15 mouse cellular contexts compared by ENCODE assay signal in genomic region chr5:127253263-127253662, GRCm38 (mm10). TPM values are rescaled to one million over a fixed set of nuclear protein-coding genes. Genes with fewer than 3 reads are reported as not detected.
A peak's percentile ranks its signal among the peaks of the same experiment; 100 is the strongest.
DNase-seq lines count a peak whose midpoint lies in the region; ATAC-seq and TF ChIP-seq lines count a peak whose summit lies in the region.
"Had no signal": no experiment of that assay in that cellular context is flagged by ENCODE, and none has a peak within 500 bp of the region (broad histone marks: within the 10 kb centered on the region; RNA-seq: fewer than 3 reads in every experiment).

No protein-coding gene starts in this region.

- H3K27ac ChIP-seq in gastrocnemius, adult 2 months, result no peak overlapping the region
- no peak overlapping the region for H3K27ac ChIP-seq in liver, embryonic 14.5 days
- no peak overlapping the region for H3K27ac ChIP-seq in liver, embryonic 11.5 days (ENCODE audit: low read depth, low read length)
- no peak overlapping the region for H3K27ac ChIP-seq in ES-Bruce4 (ENCODE audit: insufficient read depth, low read length)
- H3K27ac ChIP-seq in stomach, postnatal 0 days (replicated peaks), result no peak overlapping the region
- H3K27ac ChIP-seq: forebrain, embryonic 12.5 days; limb, embryonic 10.5 days; liver, embryonic 13.5 days; midbrain, embryonic 12.5 days had no signal

- no peaks in the 10 kb centered on the region for H3K9me3 ChIP-seq in liver, embryonic 14.5 days (ENCODE audit: control insufficient read depth, low read length)
- no peaks in the 10 kb centered on the region for H3K9me3 ChIP-seq in liver, embryonic 11.5 days (ENCODE audit: control insufficient read depth, low read length)
- no peaks in the 10 kb centered on the region for H3K9me3 ChIP-seq in ES-Bruce4 (replicated peaks; ENCODE audit: control insufficient read depth, insufficient read depth, low read length, poor library complexity, severe bottlenecking)
- no peaks in the 10 kb centered on the region for H3K9me3 ChIP-seq in stomach, postnatal 0 days (ENCODE audit: control insufficient read depth, low read length)
- H3K9me3 ChIP-seq: limb, embryonic 10.5 days; midbrain, embryonic 12.5 days had no signal

- no peak for ATAC-seq in liver, embryonic 14.5 days (ENCODE audit: insufficient read depth)
- ATAC-seq in liver, embryonic 11.5 days (replicated peaks; ENCODE audit: low FRiP score), result no peak
- ATAC-seq in stomach, postnatal 0 days (ENCODE audit: low FRiP score, low TSS enrichment), result no peak

- H3K4me1 ChIP-seq in liver, embryonic 14.5 days (replicated peaks; ENCODE audit: control insufficient read depth in 2 of 2, insufficient read depth in 2 of 2, low read length in 1 of 2), result no peaks in the 10 kb centered on the region
- H3K4me1 ChIP-seq in liver, embryonic 11.5 days (replicated peaks; ENCODE audit: control insufficient read depth, insufficient read depth, low read length), result no peaks in the 10 kb centered on the region
- H3K4me1 ChIP-seq in ES-Bruce4 (ENCODE audit: control insufficient read depth, insufficient read depth, low read length), result no peaks in the 10 kb centered on the region
- no peaks in the 10 kb centered on the region for H3K4me1 ChIP-seq in stomach, postnatal 0 days (replicated peaks; ENCODE audit: control insufficient read depth, insufficient read depth)
- H3K4me1 ChIP-seq: forebrain, embryonic 12.5 days; liver, embryonic 13.5 days; midbrain, embryonic 12.5 days had no signal

- TF ChIP-seq CTCF in gastrocnemius, adult 2 months (IDR thresholded peaks at IDR 0.05), result peak; percentile 32; the same call in 1 of the 2 replicates
- TF ChIP-seq CTCF in liver, embryonic 14.5 days (IDR thresholded peaks at IDR 0.05; ENCODE audit: low read depth), result peak; percentile 34
- peak; percentile 48 for TF ChIP-seq CTCF in ES-Bruce4 (IDR thresholded peaks at IDR 0.05; ENCODE audit: low read depth, low read length)
- peak; percentile 31; the same call in 1 of the 2 replicates for TF ChIP-seq CTCF in stomach, postnatal 0 days (IDR thresholded peaks at IDR 0.05; ENCODE audit: low read depth)

- no peak overlapping the region for H3K9ac ChIP-seq in liver, embryonic 14.5 days (replicated peaks)
- no peak overlapping the region for H3K9ac ChIP-seq in liver, embryonic 11.5 days (ENCODE audit: low read depth, low read length)
- no peak overlapping the region for H3K9ac ChIP-seq in ES-Bruce4 (ENCODE audit: low read depth, poor library complexity, severe bottlenecking)
- no peak overlapping the region for H3K9ac ChIP-seq in stomach, postnatal 0 days (ENCODE audit: low read length)
- H3K9ac ChIP-seq: forebrain, embryonic 12.5 days; liver, embryonic 13.5 days; midbrain, embryonic 12.5 days had no signal

- no peak for TF ChIP-seq POLR2A in ES-Bruce4 (IDR thresholded peaks at IDR 0.05; ENCODE audit: insufficient read depth, low read length)

- no peak overlapping the region for H3K4me2 ChIP-seq in liver, embryonic 14.5 days (ENCODE audit: low read depth)
- no peak overlapping the region for H3K4me2 ChIP-seq in liver, embryonic 11.5 days
- no peak overlapping the region for H3K4me2 ChIP-seq in stomach, postnatal 0 days (replicated peaks; ENCODE audit: low read depth)
- H3K4me2 ChIP-seq: forebrain, embryonic 12.5 days; liver, embryonic 13.5 days; midbrain, embryonic 12.5 days had no signal

- intact Hi-C loops in gastrocnemius, adult 2 months (cut with DNase I), result no loop called here

- no peak for DNase-seq in gastrocnemius, adult 2 months
- DNase-seq in gastrocnemius, postnatal 10 days, result no peak
- DNase-seq in liver, embryonic 14.5 days (ENCODE audit: low read depth in 3 of 3, low spot score in 3 of 3), result no peak
- DNase-seq in liver, embryonic 11.5 days (ENCODE audit: low spot score), result no peak
- DNase-seq in stomach, postnatal 0 days (ENCODE audit: low spot score), result no peak
- no peak for DNase-seq in urinary bladder, adult 2 months (ENCODE audit: low spot score)
- DNase-seq: cerebellum, postnatal 25 days; liver, embryonic 13.5 days; thymus, adult 2 months had no signal

- no peak overlapping the region for H3K4me3 ChIP-seq in gastrocnemius, adult 2 months
- H3K4me3 ChIP-seq in liver, embryonic 14.5 days (ENCODE audit: insufficient read depth in 1 of 2, low read depth in 2 of 2, low read length in 2 of 2), result no peak overlapping the region
- H3K4me3 ChIP-seq in liver, embryonic 11.5 days (ENCODE audit: low read depth, low read length), result no peak overlapping the region
- H3K4me3 ChIP-seq in ES-Bruce4 (ENCODE audit: low read depth, low read length), result no peak overlapping the region
- H3K4me3 ChIP-seq in stomach, postnatal 0 days (ENCODE audit: low read depth, low read length), result no peak overlapping the region
- H3K4me3 ChIP-seq: forebrain, embryonic 12.5 days; limb, embryonic 10.5 days; liver, embryonic 13.5 days; midbrain, embryonic 12.5 days had no signal

- no peak for TF ChIP-seq EP300 in liver, embryonic 14.5 days (IDR thresholded peaks at IDR 0.05; ENCODE audit: low read depth)
- TF ChIP-seq EP300 in ES-Bruce4 (IDR thresholded peaks at IDR 0.05; ENCODE audit: insufficient read depth, low read depth, low read length), result no peak
- TF ChIP-seq EP300 in stomach, postnatal 0 days (optimal IDR thresholded peaks at IDR 0.05), result no peak

- 42% methylated on average over 2 of the region's 2 CpGs for WGBS in liver, embryonic 14.5 days (ENCODE audit: insufficient replicate concordance)
- 49% methylated on average over 2 of the region's 2 CpGs for WGBS in liver, embryonic 11.5 days
- WGBS in stomach, postnatal 0 days, result 58% methylated on average over 2 of the region's 2 CpGs

- H3K36me3 ChIP-seq in liver, embryonic 14.5 days (replicated peaks; ENCODE audit: control insufficient read depth, insufficient read depth, low read depth), result no peaks in the 10 kb centered on the region
- no peaks in the 10 kb centered on the region for H3K36me3 ChIP-seq in liver, embryonic 11.5 days (ENCODE audit: control insufficient read depth, insufficient read depth, low read length)
- H3K36me3 ChIP-seq in ES-Bruce4 (ENCODE audit: control insufficient read depth, insufficient read depth, low read length, poor library complexity, severe bottlenecking), result no peaks in the 10 kb centered on the region
- no peaks in the 10 kb centered on the region for H3K36me3 ChIP-seq in stomach, postnatal 0 days (ENCODE audit: control insufficient read depth, insufficient read depth, low read length)
- H3K36me3 ChIP-seq: forebrain, embryonic 12.5 days; liver, embryonic 13.5 days had no signal

- no peaks in the 10 kb centered on the region for H3K27me3 ChIP-seq in liver, embryonic 14.5 days (ENCODE audit: control insufficient read depth, insufficient read depth, low read length)
- H3K27me3 ChIP-seq in liver, embryonic 11.5 days (replicated peaks; ENCODE audit: control insufficient read depth, insufficient read depth, low read length), result no peaks in the 10 kb centered on the region
- no peaks in the 10 kb centered on the region; the same call in 1 of the 2 replicates for H3K27me3 ChIP-seq in ES-Bruce4 (ENCODE audit: control insufficient read depth, insufficient read depth, low read length, poor library complexity, severe bottlenecking)
- H3K27me3 ChIP-seq in stomach, postnatal 0 days (ENCODE audit: control insufficient read depth, insufficient read depth, low read length), result no peaks in the 10 kb centered on the region
- H3K27me3 ChIP-seq: forebrain, embryonic 12.5 days; liver, embryonic 13.5 days; midbrain, embryonic 12.5 days had no signal

RNA-seq across cellular contexts. Expression of gene Tmem132c, which starts 11.7 kb away (rescaled TPM):
- total RNA-seq in gastrocnemius, adult 2 months (2021), result under 1 TPM in 1 of 2 experiments, not detected in 1; 0.17 TPM
- total RNA-seq in gastrocnemius, postnatal 10 days (2021), result under 1 TPM; 0.68 to 0.97 TPM
- polyA plus RNA-seq in liver, embryonic 14.5 days (2012; rRNA removed), result 0.05 and 0.08 TPM in 2 replicates
- polyA plus RNA-seq in liver, embryonic 14.5 days (2014; fragmentation: Nextera tagmentation; extraction: Ambion mirVana), result 0.03 TPM in 1 of 2 replicates, not detected in the other
- polyA plus RNA-seq in liver, embryonic 11.5 days (2014; fragmentation: Nextera tagmentation; extraction: Ambion mirVana), result 2.8 and 3.1 TPM in 2 replicates
- 0.72 and 3.1 TPM in 2 replicates for polyA plus RNA-seq in ES-Bruce4 (2011; ENCODE audit: insufficient read depth, insufficient read length, low read depth, missing spikeins)
- polyA plus RNA-seq in stomach, postnatal 0 days (2015; fragmentation: Nextera tagmentation; extraction: Ambion mirVana), result 1.7 and 2.5 TPM in 2 replicates
- polyA plus RNA-seq in urinary bladder, adult 2 months (2012; rRNA removed), result 0.81 and 0.96 TPM in 2 replicates
- total RNA-seq: hematopoietic stem cell, adult 5-6 weeks; neutrophil, adult 5-6 weeks had no signal
